Mouse (Mus musculus) lung, postnatal 10 days (tissue): ENCODE data around the gene Ambra1.
"Not testable (repeated sequence)": the region's sequence is repeated elsewhere in the genome, so short reads cannot be mapped to it uniquely, and the experiment has no call there.

Source experiments
- DNase-seq: peaks from one replicate; pipeline ENCODE4 v3.0.0; 2021

Ambra1 gene

GRCm38 (mm10) chr2:91729971-91730821, at the start of gene Ambra1:
TSS of gene Ambra1 (plus strand) at chr2:91730134.
- peak; percentile 89 for DNase-seq

GRCm38 (mm10) chr2:91682850-91683249, 47.1 kb upstream of the Ambra1 start:
- DNase-seq, result peak; percentile 88

- DNase-seq, result peak; percentile 35
Observed at GRCm38 (mm10) chr2:91683919-91684318, 46.0 kb upstream of the Ambra1 start.

DNA sequence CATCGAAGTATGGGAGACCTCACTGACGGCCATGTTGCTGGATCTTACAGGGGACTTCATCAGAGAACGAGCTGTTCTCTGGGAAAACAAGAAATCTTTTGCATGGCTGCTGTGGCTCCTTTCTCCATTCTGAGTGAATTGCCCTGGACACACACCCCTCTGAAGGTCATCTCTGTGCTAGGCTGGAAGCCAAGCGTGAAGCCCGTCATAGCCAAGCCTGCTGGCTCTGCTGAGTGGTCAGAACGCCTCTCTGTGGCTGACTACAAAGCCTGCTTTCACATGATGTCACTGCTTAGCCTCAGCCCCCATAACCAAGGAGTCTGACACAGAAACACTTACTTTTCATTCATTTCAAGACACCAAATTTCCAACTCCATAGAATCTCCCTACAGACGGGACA, 40.5 kb upstream of the Ambra1 start:
- no peak for DNase-seq

GRCm38 (mm10) chr2:91695436-91696224, 34.3 kb upstream of the Ambra1 start:
- no peak for DNase-seq

- peak; percentile 24 for DNase-seq
Observed at GRCm38 (mm10) chr2:91696225-91696590, 33.7 kb upstream of the Ambra1 start.

DNA sequence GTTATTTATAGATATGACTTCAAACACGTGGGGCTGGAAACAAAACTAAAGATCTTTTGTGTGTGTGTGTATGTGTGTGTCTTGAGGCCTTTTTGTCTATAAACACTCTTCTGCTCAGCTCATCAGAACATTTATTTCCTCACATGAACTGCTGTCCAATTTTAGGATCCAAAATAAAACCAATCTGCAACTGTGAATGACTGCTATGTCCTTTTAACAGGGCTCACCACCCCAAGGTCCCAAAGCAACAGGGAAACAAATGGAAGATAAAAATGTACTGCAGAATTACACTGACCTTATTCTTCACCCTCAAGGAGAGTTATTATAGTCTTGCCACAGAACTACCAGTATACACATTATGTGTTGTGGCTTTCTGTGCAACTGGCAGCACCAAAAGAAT, 30.7 kb upstream of the Ambra1 start:
- no peak for DNase-seq

DNA sequence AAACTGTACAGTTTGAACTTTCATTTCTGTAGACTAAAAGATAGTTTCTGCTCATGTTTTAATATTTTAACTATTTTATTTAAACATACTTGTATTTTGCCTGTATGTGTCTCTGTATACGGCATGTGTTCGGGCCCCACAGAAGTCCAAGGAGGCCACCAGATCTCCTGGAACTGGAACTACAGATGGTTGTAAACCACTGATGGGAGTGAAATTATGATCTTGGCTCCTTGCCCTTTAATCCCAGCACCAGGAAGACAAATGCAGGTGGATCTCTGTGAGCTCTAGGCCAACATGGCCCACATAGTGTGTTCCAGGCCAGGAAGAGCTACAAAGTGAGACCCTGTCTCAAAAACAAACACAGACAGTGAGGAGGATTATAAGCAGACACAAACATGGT, 28.6 kb upstream of the Ambra1 start:
- no peak for DNase-seq

- DNase-seq, result no peak
Observed at GRCm38 (mm10) chr2:91705736-91706135, 24.2 kb upstream of the Ambra1 start.

DNA sequence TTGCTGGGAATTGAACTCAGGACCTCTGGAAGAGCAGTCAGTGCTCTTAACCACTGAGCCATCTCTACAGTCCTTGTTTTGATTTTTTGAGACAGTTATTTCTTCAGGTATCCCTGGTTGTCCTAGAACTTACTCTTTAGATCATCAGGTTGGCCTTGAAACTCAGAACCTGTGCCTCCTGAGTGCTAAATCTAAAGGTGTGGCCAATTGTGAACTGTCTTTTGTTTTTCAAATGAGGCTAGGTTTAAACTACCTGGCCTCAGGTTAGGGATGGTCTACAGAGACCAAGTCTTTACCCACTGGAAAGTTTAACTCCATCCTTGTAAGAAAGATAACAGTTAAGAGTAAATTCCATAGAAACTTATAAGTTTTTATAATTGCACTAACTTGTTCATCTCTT, 23.5 kb upstream of the Ambra1 start:
- DNase-seq, result no peak

GRCm38 (mm10) chr2:91708361-91708760, 21.6 kb upstream of the Ambra1 start:
- no peak for DNase-seq

DNA sequence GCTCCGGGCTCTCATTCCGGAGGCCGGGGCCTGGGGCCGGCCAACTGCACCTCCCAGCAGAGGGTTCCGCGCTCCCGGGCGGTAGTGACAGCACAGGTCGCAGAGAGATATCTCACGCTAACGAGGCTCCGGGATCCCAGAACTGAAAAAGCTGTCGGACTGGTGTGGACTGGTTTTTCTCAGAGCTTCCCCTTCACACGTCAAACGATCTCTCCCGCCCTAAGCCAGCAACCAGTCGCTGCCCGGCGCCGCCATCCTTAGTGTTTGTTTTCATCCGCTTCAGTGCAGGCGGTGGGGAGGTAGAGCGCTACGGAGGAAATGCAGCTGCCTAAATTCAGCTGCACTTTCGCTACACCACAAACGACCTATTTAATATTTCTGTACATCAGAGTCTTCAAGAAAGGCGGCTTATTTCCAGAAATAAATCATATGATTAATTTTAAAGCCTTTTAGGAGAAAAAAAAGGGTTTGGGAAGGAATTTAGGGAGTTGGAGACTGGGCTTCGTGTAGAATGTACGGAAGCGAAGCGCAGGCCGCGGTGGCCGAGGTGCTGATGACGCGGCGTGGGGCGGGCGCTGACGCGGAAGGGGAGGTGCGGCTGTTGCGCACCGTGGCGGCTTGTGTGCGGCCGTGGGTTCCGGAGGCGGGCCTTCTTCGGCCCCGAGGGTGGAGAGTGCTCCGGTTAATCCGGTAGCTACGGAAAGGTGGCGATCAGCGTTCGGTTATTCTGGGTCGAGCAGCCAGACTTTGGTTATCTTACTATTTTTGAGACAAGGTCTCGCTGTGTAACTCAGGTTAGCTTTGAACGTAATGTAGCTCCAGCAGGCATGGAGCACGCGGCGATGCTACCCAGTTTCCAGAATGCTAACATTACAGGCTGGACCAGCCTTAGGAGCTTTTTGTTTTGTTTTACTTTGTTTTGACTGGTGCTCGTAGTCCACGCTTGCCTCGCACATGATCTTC, 19.4 kb upstream of the Ambra1 start, which contains the start of the genes Atg13 and Harbi1:
Gene Atg13, minus strand, starts transcription at position 305 of the 963 bp plus-strand sequence.
Gene Harbi1, plus strand, starts transcription at position 581 of the 963 bp plus-strand sequence.
- peak; percentile 96 for DNase-seq

GRCm38 (mm10) chr2:91711256-91711925, 18.5 kb upstream of the Ambra1 start:
- DNase-seq, result peak; percentile 5

DNA sequence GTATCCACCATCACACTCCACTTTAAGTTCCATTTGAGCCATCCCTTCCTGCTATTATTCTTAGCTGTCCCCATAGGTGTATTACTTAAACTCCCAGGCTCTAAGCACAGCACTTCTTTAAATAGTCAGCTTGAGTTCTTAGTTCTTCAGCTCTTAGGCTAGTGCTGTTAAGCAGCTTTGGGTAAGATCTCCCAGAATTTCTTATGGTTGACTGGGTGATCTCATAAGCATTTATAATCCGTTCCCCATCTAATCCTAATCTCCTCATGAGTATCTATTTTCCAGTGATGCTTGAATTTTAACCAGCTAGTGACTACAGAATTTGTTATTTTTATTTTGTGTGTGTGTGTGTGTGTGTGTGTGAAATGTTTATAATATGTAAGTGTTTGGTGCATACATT, 15.0 kb upstream of the Ambra1 start:
- no peak for DNase-seq

DNA sequence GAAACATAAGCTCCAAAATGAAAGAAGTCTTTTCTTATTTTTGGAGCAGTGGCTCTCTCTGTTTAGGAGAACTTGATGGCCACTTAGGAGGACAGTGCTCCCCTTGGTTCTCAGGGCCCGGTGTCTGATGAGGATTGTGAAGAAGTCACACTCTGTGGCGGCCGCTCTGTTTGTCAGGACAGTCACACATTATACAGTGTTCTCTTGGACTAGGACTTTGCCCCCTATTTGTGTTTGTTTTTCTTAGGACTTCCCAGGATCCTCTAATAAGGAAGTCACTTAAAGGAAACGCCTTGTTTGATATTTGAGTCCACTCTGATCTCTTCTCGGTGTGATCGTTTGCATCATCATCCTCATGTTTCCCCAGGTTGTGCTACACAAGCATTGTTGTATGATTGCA, 11.7 kb upstream of the Ambra1 start:
- no peak for DNase-seq

DNA sequence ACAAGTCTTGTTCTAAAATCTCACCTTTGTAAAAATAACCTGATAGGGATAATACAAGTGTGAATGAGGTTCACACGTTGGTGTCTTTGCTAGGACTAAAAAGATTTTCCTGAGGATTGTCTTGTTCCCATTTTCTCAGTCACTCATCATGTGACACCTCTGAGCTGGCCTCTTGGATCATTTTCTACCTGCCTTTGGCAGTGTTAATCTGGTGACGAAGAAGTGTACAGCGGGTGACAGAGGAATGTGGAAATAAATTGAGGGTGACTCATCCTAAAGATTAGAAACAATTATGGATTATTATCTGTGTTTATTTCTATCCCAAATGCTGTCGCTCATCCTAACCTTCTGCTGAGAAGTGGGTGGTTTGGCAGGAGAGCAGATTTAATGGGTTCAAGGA, 6.6 kb upstream of the Ambra1 start:
- no peak for DNase-seq

DNA sequence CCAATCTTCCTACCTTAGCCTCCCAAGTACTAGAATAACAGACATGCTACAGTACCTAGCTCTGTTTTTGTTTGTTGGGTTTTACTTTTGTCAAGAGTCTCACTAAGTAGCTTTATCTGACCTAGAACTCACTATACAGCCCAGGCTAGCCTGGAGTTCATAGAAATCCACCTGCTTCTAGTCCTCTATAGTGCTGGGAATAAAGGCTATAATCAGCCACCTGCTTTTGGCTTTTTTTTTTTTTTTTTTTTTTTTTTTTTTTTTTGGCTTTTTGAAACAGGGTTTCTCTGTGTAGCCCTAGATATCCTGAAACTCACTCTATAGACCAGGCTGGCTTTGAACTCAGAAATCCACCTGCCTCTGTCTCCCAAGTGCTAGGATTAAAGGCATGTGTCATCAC, 6.0 kb upstream of the Ambra1 start:
- DNase-seq, result no peak

GRCm38 (mm10) chr2:91724716-91725115, 5.2 kb upstream of the Ambra1 start:
- no peak for DNase-seq

DNA sequence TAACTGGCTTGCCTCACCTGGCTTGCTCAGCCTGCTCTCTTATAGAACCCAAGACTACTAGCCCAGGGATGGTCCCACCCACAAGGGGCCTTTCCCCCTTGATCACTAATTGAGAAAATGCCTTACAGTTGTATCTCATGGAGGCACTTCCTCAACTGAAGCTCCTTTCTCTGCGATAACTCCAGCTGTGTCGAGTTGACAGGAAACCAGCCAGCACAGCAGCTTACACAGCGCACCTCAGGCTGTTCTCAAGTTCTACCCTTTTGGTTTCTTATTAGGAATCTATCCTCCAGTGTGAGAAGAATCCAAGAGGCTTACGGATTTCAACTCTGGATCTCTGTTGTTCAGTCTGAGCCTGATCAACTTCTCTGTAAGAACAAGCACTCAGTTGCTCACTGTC, 4.5 kb upstream of the Ambra1 start:
- not testable (repeated sequence) for DNase-seq

DNA sequence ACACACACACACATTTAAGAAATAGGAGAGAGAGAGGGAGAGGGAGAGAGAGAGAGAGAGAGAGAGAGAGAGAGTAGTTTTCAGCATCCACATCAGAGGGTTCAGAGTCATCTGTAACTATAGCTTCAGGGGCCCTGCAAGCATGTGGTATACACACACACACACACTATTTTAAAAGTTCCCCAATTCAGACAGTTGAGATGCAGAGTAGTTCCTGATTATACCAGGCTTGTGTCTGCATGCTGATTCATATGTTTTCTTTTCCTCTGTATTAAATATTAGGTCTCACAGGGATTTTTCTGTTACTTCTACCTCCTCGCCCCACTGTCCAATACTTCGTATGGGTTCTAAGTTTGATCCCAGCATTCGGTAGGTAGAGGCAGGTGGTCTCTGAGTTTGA, 2.9 kb upstream of the Ambra1 start:
- DNase-seq, result no peak

- no peak for DNase-seq
Observed at GRCm38 (mm10) chr2:91729571-91729970, 363 bp upstream of the Ambra1 start.

DNA sequence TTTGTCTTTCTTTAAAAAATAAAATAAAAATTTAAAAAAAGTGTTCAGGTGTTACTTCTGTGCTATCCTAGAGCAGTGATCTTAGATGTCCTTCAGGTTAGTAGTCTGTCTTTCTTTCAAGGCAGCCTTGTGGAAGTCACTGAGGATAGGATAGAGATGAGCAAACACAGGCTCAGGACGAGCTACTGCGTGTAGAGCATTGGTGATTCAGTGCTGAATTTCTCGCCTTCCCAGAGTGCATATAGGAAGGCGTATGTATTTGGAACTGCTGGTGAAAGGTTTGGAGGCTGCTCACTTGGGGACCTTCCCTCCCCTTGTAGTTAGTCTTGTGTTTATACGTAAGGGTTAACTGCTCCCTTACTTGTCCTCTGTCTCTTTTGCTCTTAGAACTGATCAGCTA, 5.3 kb downstream of the Ambra1 start:
- DNase-seq, result no peak
